Mouse (Mus musculus): ENCODE results near the gene Ubn2. TPM values are rescaled to one million over a fixed set of nuclear protein-coding genes. Genes with fewer than 3 reads are reported as not detected.
A peak's percentile ranks its signal among the peaks of the same experiment; 100 is the strongest.

Gene Ubn2
- total and polyA plus RNA-seq, 2 experiments from 2014 or later = 12.3 to 22.5 TPM

DNA sequence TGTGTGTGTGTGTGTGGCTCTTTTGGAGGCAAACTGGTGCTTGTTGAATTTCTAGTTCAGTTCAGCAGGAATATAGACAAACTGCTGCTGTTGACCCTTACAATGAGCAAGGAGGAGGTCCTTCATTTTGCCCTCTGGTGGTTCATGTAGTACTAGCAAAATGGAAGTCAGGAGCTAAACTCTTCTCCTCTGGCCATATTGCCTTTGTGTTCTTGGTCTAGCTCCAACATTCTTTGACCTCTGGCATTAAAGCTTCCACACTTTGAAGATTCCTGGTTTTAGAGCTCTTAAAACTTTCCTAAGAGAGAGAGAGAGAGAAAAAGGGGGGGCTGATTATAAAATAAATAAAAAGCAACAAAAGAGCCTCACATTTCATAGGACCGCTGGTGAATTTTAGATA is 78.3 kb downstream of the Ubn2 start:
- DNase-seq (ENCODE audit: low spot score) (no peak), ATAC-seq (no peak)
- Histone ChIP-seq H3K27ac (no peak overlapping the region), H3K4me1 (ENCODE audit: insufficient read depth, low read length) (no peaks in the 10 kb centered on the region), H3K36me3 (ENCODE audit: insufficient read depth, low read length) (no peaks in the 10 kb centered on the region), H3K27me3 (ENCODE audit: insufficient read depth, low read length) (no peaks in the 10 kb centered on the region), H3K9me3 (ENCODE audit: low read length) (no peaks in the 10 kb centered on the region), H3K4me3 (ENCODE audit: low read length) (no peak overlapping the region), H3K9ac (replicated peaks; ENCODE audit: low read length) (no peak overlapping the region), H3K4me2 (ENCODE audit: low read depth, low read length) (no peak overlapping the region)
- TF ChIP-seq CTCF (IDR thresholded peaks at IDR 0.05; ENCODE audit: low read depth) = no peak
- WGBS = 97% methylated on average over 1 of the region's 1 CpGs

DNA sequence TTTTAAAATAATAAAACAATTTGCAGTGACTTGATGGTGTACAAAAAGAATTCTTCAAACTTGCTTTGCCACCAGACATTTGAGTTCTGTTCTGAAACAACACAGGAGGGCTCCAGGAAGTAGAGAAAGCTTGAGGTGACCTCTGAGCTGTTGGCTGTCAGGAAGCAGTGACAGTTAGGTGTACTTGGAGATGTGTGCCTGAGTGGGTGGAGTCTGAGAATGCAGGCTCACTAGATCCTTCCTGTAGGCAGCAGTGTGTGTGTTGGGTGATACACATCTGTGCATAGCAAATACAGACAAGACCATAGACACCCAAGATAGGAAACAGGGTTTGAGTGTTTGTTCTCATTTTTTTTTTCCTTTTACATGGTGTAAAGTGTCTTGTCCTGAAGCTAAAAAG is 79.1 kb downstream of the Ubn2 start:
- Histone ChIP-seq H3K9ac (replicated peaks; ENCODE audit: low read length) (no peak overlapping the region), H3K27me3 (ENCODE audit: insufficient read depth, low read length) (no peaks in the 10 kb centered on the region), H3K9me3 (ENCODE audit: low read length) (no peaks in the 10 kb centered on the region), H3K4me3 (ENCODE audit: low read length) (no peak overlapping the region), H3K4me1 (ENCODE audit: insufficient read depth, low read length) (no peaks in the 10 kb centered on the region), H3K27ac (no peak overlapping the region), H3K4me2 (ENCODE audit: low read depth, low read length) (no peak overlapping the region), H3K36me3 (ENCODE audit: insufficient read depth, low read length) (no peaks in the 10 kb centered on the region)
- no peak for DNase-seq (ENCODE audit: low spot score)
- TF ChIP-seq CTCF (IDR thresholded peaks at IDR 0.05; ENCODE audit: low read depth) = no peak
- ATAC-seq = no peak

DNA sequence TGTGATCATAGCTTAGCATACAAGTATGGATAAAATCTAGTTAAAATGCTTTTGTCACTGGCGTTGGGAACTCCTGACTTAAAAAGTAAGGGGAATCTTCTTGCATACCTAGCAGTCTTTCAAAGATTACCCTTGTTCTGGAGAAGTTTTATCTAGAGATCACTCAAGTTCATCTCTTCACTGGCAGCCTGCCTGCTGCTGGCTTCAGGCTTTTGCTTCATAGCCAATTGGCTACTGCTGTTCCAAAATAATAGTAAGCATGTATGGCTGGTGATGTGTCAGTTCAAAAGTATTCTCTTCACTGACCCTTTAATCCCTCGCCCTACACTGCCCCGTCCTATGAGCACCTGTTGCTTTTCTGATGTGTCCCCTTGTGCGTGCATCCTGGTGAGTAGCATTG is 81.5 kb downstream of the Ubn2 start:
- Histone ChIP-seq H3K36me3 (ENCODE audit: insufficient read depth, low read length) (no peaks in the 10 kb centered on the region), H3K9me3 (ENCODE audit: low read length) (no peaks in the 10 kb centered on the region), H3K4me2 (ENCODE audit: low read depth, low read length) (no peak overlapping the region), H3K4me1 (ENCODE audit: insufficient read depth, low read length) (no peaks in the 10 kb centered on the region), H3K27ac (no peak overlapping the region), H3K4me3 (ENCODE audit: low read length) (no peak overlapping the region), H3K9ac (replicated peaks; ENCODE audit: low read length) (no peak overlapping the region), H3K27me3 (ENCODE audit: insufficient read depth, low read length) (no peaks in the 10 kb centered on the region)
- TF ChIP-seq CTCF (IDR thresholded peaks at IDR 0.05; ENCODE audit: low read depth) = no peak
- WGBS = 96% methylated on average over 4 of the region's 4 CpGs
- ATAC-seq = no peak
- no peak for DNase-seq (ENCODE audit: low spot score)

DNA sequence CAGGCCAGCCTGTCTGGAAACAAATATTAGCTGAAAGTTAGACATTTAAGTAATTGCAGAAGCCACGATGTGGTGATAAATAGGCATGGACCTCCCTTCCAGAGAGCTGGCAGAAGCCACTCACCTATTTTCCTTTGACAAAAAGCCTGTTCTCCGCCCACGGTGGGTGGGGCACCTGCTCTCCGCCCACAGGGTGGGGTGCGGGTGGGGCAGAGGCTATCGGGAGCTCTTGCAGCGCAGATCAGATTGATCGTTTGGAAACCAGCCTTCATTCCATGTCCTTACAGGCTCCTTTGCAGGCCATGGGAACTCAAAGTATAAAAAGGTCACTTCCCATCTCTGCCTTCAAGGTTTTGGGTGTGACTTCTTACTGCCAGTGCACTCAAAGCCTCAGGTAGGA is 90.1 kb downstream of the Ubn2 start:
- DNase-seq (ENCODE audit: low spot score) (no peak), ATAC-seq (no peak)
- Histone ChIP-seq H3K4me2 (ENCODE audit: low read depth, low read length) (no peak overlapping the region), H3K4me3 (ENCODE audit: low read length) (no peak overlapping the region), H3K36me3 (ENCODE audit: insufficient read depth, low read length) (no peaks in the 10 kb centered on the region; the same call in 1 of the 2 replicates), H3K9me3 (ENCODE audit: low read length) (no peaks in the 10 kb centered on the region), H3K4me1 (ENCODE audit: insufficient read depth, low read length) (no peaks in the 10 kb centered on the region), H3K27ac (no peak overlapping the region), H3K27me3 (ENCODE audit: insufficient read depth, low read length) (no peaks in the 10 kb centered on the region), H3K9ac (replicated peaks; ENCODE audit: low read length) (no peak overlapping the region)
- no peak for TF ChIP-seq CTCF (IDR thresholded peaks at IDR 0.05; ENCODE audit: low read depth)
- 38% methylated on average over 8 of the region's 8 CpGs for WGBS

DNA sequence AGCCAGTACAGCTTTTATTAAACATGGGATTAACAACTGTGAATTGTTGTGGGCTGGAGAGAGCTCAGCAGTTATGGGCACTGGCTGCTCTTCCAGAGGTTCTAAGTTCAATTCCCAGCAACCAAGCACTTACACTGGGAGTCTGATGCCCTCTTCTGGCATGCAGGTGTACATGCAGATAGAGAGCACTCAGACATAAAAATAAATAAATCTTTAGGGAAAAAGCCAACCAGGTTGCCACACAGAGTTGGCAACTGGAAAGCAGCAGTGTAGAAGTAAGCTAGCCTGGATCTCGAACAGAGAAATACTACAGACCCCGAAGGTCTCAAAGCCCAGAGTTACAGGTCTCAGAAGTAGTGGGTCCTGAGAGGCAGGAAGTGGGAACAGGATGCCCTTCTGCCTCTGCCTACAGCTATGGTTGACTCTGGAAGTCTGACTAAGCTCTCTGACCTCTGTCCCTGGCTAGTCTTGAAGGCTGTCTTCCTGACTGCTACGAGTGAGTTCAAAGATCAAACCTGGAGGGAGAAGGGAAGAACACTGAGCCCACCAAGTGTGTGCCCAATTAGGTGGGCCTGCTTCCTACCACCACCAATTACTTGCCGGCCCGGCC is 97.6 kb downstream of the Ubn2 start:
- ATAC-seq (no peak), DNase-seq (ENCODE audit: low spot score) (peak; percentile 43)
- H3K4me3 ChIP-seq (ENCODE audit: low read length) = no peak overlapping the region
- WGBS = 64% methylated on average over 5 of the region's 5 CpGs
- no peak overlapping the region for H3K4me2 ChIP-seq (ENCODE audit: low read depth, low read length)
- no peak overlapping the region for H3K9ac ChIP-seq (replicated peaks; ENCODE audit: low read length)
- no peak overlapping the region for H3K27ac ChIP-seq
- TF ChIP-seq CTCF (IDR thresholded peaks at IDR 0.05; ENCODE audit: low read depth) = peak; percentile 65
- no peaks in the 10 kb centered on the region for H3K36me3 ChIP-seq (ENCODE audit: insufficient read depth, low read length)
- no peaks in the 10 kb centered on the region for H3K27me3 ChIP-seq (ENCODE audit: insufficient read depth, low read length)
- 0 out of 2 replicates have a peak, but pooled peaks cover 3% of the 10 kb centered on the region for H3K4me1 ChIP-seq (ENCODE audit: insufficient read depth, low read length)
- H3K9me3 ChIP-seq (ENCODE audit: low read length) = no peaks in the 10 kb centered on the region

DNA sequence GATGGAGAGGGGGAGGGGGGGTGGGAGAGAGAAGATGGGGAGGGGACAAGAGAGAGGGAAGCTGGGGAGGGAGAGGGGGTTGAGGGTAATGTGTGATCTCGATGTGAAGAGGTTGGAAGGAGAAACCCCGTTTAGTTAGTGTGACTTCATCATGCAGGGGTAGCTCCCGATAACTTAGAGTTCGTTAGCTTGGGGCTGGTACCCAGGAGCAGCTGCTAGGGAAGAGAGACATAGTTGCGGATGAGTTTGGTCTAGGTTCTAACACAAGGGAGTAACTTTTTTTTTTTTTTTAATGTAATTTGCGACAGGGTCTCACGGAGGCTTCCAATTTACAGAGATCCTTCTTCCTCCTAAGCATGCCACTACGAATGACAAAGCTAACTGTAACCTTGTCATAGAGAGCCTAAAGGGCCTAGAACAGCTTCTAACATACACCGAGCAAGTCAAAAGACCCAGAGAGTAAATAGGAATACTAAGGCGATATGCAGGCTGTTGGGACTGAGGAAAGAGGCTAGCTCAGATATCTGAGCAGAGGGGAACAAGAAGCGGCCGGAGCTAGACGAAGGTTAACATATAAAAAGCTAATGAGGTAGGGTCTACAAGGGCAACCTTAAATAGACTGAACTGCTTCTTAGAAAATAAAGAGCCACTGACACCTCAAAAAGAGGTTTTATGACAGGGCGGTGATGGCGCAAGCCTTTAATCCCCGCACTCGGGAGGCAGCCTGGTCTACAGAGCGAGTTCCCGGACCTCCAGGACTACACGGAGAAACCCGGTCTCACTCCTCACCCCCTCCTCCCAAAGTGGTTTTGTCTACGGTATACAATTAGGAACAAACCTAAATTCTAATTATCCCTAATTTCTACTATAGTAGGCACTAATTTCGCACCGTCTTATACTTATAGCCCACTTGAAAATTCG is 99.0 kb downstream of the Ubn2 start:
- no peak for TF ChIP-seq CTCF (IDR thresholded peaks at IDR 0.05; ENCODE audit: low read depth)
- H3K4me3 ChIP-seq (ENCODE audit: low read length) = peak overlapping the region; percentile 64
- 3% methylated on average over 25 of the region's 25 CpGs for WGBS
- H3K9ac ChIP-seq (replicated peaks; ENCODE audit: low read length) = peak overlapping the region; percentile 70
- H3K27me3 ChIP-seq (ENCODE audit: insufficient read depth, low read length) = no peaks in the 10 kb centered on the region
- no peaks in the 10 kb centered on the region for H3K36me3 ChIP-seq (ENCODE audit: insufficient read depth, low read length)
- DNase-seq (ENCODE audit: low spot score) (no peak), ATAC-seq (peak; percentile 31)
- peak overlapping the region; percentile 86 for H3K4me2 ChIP-seq (ENCODE audit: low read depth, low read length)
- 0 out of 2 replicates have a peak, but pooled peaks cover 3% of the 10 kb centered on the region for H3K4me1 ChIP-seq (ENCODE audit: insufficient read depth, low read length)
- no peaks in the 10 kb centered on the region for H3K9me3 ChIP-seq (ENCODE audit: low read length)
- peak overlapping the region; percentile 93 for H3K27ac ChIP-seq
